Mouse (Mus musculus) layer of hippocampus, postnatal 25 days (tissue): ENCODE results near the gene Ptov1. TPM values are rescaled to one million over a fixed set of nuclear protein-coding genes. Genes with fewer than 3 reads are reported as not detected.
"Not testable (repeated sequence)": the region's sequence is repeated elsewhere in the genome, so short reads cannot be mapped to it uniquely, and the experiment has no call there.

Source experiments
- DNase-seq, 2 experiments: peaks; one replicate each; pipeline ENCODE4 v3.0.0; 2022; ENCODE audit warnings: mixed read lengths in 2 of 2, low spot score in 1 of 2; ENCODE audit errors: extremely low spot score in 1 of 2
- total RNA-seq, 2 experiments: library from RNA; stranded (reverse); gene quantifications; 2 replicates each; pipeline ENCODE4 v1.2.3; 2021

Ptov1 gene
- total RNA-seq, 2 experiments from 2014 or later, result 311 to 358 TPM

GRCm38 (mm10) chr7:44890180-44890579 is 20.6 kb upstream of the Ptov1 start:
- DNase-seq, result no peak

- no peak for DNase-seq
Measured at GRCm38 (mm10) chr7:44888256-44889105, 18.9 kb upstream of the Ptov1 start.

GRCm38 (mm10) chr7:44886964-44887363 is 17.4 kb upstream of the Ptov1 start:
- no peak for DNase-seq

GRCm38 (mm10) chr7:44884637-44885036 is 15.0 kb upstream of the Ptov1 start:
- DNase-seq, result no peak

- no peak for DNase-seq
Measured at GRCm38 (mm10) chr7:44883036-44883435, 13.4 kb upstream of the Ptov1 start.

GRCm38 (mm10) chr7:44877833-44878232 is 8.2 kb upstream of the Ptov1 start:
- DNase-seq, result no peak

GRCm38 (mm10) chr7:44871774-44872173 is 2.2 kb upstream of the Ptov1 start:
- DNase-seq, result not testable (repeated sequence)

- DNase-seq, result no peak
Measured at GRCm38 (mm10) chr7:44871181-44871580, 1.6 kb upstream of the Ptov1 start.

- no peak for DNase-seq
Measured at GRCm38 (mm10) chr7:44870614-44871013, 1.0 kb upstream of the Ptov1 start.

- no peak for DNase-seq
Measured at GRCm38 (mm10) chr7:44868919-44869696, 480 bp downstream of the Ptov1 start.

GRCm38 (mm10) chr7:44868465-44868864 is 1.1 kb downstream of the Ptov1 start:
- DNase-seq, result no peak

- no peak for DNase-seq
Measured at GRCm38 (mm10) chr7:44867802-44868201, 1.8 kb downstream of the Ptov1 start.

- no peak for DNase-seq
Measured at GRCm38 (mm10) chr7:44867010-44867702, 2.4 kb downstream of the Ptov1 start.

- DNase-seq, result no peak
Measured at GRCm38 (mm10) chr7:44866276-44867009, 3.1 kb downstream of the Ptov1 start.

GRCm38 (mm10) chr7:44864595-44865542 is 4.7 kb downstream of the Ptov1 start:
- DNase-seq, result no peak

- DNase-seq, result no peak
Measured at GRCm38 (mm10) chr7:44863982-44864494, 5.5 kb downstream of the Ptov1 start.

GRCm38 (mm10) chr7:44863210-44863609 is 6.4 kb downstream of the Ptov1 start:
- DNase-seq, result no peak

- no peak for DNase-seq
Measured at GRCm38 (mm10) chr7:44862434-44862833, 7.2 kb downstream of the Ptov1 start.

- no peak for DNase-seq
Measured at GRCm38 (mm10) chr7:44861429-44861816, 8.2 kb downstream of the Ptov1 start.
